Mouse (Mus musculus) v-Abl transformed pro-B cells (cell line): ENCODE measurements at regions not wholly inside any gene's neighbourhood (a gene's known extent, or its start where the extent isn't known, plus 50 kb on each side); places are given as distances from the start of the nearest gene placed in this dataset.
"Not testable (repeated sequence)": the region's sequence is repeated elsewhere in the genome, so short reads cannot be mapped to it uniquely, and the experiment has no call there.

Source experiments
- in situ Hi-C, 2 experiments: fragments of 400-800 bp; cut with MboI; formaldehyde crosslinking; loops; one replicate each; pipeline ENCODE4 v1.15.1; 2025; ENCODE audit not compliant: unreplicated experiment in 2 of 2

GRCm38 (mm10) chr1:94969543-94969942, 343.9 kb upstream of the Fam174a start:
- in situ Hi-C loops: no loop called here

- in situ Hi-C loops: no loop called here
Observed at GRCm38 (mm10) chr1:94970103-94970759, 343.2 kb upstream of the Fam174a start.

DNA sequence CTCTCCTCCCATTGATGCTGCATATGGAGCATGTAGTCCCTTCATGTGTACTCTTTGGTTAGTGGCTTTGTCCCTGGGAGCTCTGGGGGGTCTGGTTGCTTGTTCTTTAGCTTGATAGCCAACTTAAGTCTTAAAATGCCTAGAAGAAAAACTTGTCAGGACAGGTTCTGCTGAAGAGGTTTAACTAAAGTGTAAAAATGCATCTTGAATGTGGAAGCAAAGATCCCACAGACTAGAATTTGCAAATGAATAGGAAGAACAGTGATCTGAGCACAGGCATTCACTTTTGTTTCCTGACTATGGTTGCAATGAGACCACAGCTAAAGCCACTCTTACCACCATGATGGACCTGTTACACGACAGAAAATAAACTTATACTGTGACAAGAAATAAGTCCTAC, 320.1 kb upstream of the Fam174a start:
- in situ Hi-C loops: no loop called here

GRCm38 (mm10) chr1:95003900-95004299, 309.5 kb upstream of the Fam174a start:
- in situ Hi-C loops: no loop called here

- in situ Hi-C loops: no loop called here
Observed at GRCm38 (mm10) chr1:95030579-95030978, 282.8 kb upstream of the Fam174a start.

DNA sequence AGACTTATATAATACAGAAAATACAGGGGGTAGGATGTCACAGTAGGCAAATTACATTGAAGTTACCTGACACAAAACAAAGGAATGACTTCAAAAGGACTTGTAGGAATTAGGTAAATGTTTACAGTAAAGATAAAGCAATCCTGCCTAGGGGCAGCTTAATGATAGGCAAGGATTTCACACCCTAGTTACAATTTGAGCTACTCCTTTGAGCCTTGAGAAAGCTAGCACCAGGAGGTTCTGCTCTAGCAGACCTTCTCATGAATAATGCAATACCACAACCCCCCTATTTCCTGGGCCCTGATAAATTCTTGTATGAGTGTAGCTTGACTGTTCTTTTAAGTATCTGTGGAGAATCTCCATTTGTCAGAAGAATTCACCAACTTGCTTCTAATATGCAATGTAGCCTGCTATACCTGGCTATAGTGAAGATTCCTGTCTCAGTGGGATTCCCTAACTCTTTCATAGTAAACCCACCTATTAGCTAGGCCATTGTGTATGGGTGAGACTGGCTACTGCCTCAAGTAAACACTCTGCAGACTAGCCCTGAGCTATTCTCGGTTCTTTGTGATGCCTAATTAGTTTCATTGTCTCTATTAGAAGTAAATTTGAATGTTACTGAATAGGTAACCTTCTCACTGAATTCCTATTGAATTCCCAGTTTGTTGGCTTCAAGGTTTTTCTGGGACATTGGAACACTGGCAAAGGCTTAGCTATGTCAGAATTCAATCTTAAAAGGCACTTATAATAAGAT, 279.6 kb upstream of the Fam174a start:
- in situ Hi-C loops: not testable (repeated sequence)

DNA sequence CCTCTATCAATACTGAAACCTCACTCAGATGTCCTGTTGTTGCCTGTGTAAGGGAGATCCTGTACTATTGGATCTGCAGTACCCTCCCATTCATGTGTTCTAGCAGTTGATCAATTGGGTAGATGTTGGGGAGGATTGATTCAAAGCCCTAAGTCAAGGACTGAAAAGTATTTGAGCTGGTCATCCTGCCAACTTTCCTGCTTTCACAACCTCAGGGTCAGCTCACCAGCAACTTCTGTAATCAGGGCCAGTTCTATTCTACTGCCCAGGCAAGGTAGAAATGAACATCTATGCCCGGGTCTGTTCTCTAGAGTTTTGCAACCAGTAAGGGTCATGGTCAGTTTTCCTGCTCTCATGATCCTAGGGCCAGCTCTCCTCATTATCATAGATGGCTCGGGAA, 275.0 kb upstream of the Fam174a start:
- in situ Hi-C loops: no loop called here

DNA sequence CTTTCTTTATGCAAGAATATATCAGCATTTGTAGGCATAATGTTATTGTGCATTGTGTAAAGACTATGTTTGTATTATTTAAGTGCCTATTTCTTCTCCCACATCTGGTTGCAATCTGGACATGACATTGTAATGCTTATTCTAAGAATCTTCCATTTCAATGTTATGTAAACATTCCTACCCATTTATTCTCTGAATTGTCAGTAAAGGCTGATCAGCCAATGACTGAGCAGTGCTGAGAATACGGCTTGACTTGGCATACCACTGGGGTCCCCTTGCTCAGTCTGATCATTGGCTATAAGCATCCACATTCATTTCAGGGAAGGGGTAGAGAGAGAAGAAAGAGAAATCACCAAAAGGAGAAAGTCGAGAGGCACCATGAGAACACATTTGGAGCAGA, 273.1 kb upstream of the Fam174a start:
- in situ Hi-C loops: no loop called here

GRCm38 (mm10) chr1:95043355-95043754, 270.1 kb upstream of the Fam174a start:
- in situ Hi-C loops: no loop called here

- in situ Hi-C loops: no loop called here
Observed at GRCm38 (mm10) chr1:95064330-95065193, 248.9 kb upstream of the Fam174a start.

- in situ Hi-C loops: no loop called here
Observed at GRCm38 (mm10) chr1:95065620-95066019, 247.8 kb upstream of the Fam174a start.

GRCm38 (mm10) chr1:95066040-95066439, 247.4 kb upstream of the Fam174a start:
- in situ Hi-C loops: no loop called here

GRCm38 (mm10) chr1:95075151-95075550, 238.3 kb upstream of the Fam174a start:
- in situ Hi-C loops: no loop called here

- in situ Hi-C loops: loop anchor here (10.0 to 25.0 kb wide), 3 partner anchors 205 to 652 kb away; partner anchors contain the start of gene Fam174a (in 1 of the 2)
Observed at GRCm38 (mm10) chr1:95109966-95110365, 203.5 kb upstream of the Fam174a start.

DNA sequence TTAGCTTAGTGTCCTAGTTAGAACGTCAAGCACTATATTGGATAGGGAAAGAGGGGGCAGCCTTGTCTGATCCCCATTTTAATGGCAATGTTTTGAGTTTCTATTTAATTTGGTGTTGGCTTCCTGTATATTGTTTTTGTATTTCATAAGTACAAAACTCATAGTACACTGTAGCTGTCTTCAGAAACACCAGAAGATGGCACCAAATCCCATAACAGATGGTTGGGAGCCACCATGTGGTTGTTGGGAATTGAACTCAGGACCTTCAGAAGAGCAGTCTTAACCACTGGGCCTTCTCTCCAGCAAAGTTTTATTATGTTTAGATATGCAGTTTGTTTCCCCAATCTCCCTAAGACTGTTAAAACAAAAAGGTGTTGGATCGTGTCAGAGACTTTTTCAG, 199.9 kb upstream of the Fam174a start:
- in situ Hi-C loops: loop anchor here (10.0 to 25.0 kb wide), 3 partner anchors 201 to 649 kb away; partner anchors contain the start of gene Fam174a (in 1 of the 2)

- in situ Hi-C loops: no loop called here
Observed at GRCm38 (mm10) chr1:95147531-95147930, 165.9 kb upstream of the Fam174a start.

- in situ Hi-C loops: no loop called here
Observed at GRCm38 (mm10) chr1:95174013-95174582, 139.3 kb upstream of the Fam174a start.

DNA sequence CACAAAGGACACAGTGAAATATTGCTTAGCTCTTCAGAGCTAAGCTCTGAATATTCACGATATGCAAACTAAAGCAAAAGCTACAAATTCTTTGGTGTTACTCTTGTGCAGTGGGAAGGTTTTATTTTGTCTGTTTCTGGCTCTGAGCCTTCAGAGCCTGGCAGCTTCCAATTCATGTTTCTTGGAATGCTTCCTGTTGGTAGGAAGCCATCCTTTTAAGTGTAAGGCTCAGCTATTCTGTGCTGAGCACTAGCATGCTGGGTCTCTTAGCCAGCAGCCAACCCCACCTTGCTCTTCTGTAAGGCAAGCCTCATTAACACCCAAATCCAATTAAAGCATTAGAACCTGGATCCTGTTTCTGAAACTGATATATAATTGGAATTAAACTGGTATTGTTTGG, 94.5 kb upstream of the Fam174a start:
- in situ Hi-C loops: no loop called here

DNA sequence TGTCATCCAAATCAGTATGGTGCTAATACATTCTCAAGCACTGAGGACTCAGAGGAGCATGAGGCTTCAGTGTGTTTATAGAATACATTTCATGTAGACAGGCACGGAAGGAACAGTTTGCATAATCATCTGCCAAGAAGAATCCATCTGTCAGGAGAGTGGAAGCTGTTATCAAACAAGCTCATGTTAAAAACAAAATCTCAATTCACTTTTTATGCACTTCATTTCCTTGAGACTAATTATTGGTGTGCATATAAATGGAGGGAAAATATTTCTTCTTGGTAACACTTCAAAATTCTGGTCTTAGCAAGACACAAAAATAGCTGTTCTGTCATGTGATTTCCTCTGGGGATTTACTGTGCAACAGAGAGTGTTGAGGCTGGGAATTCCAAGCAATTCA, 90.1 kb upstream of the Fam174a start:
- in situ Hi-C loops: no loop called here

DNA sequence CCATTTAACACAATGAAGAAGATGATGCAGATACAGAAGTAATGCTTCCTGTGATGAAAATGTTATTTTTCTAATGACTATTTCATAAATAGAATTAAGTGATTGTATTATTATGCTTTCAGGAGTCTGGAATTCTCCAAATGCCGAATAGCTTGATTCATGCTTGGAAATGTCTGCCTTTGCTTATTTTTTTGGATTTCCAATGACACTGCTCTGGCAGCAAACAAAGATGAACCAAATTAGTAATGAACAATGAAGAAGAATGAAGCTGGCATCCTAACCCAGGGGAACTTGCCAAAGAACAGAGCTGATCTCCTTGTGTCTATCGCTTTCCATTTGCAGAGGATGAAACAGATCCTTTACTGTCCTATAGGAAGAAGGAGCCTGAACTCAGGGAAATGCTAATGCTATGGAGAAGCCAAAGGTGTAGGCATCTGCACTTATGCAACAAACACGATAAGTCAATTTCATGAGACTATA, 71.7 kb upstream of the Fam174a start:
- in situ Hi-C loops: no loop called here
